10 mouse cellular contexts compared by ENCODE assay signal in genomic region chr11:107849621-107850020, GRCm38 (mm10). TPM values are rescaled to one million over a fixed set of nuclear protein-coding genes. Genes with fewer than 3 reads are reported as not detected.
DNase-seq lines count a peak whose midpoint lies in the region; ATAC-seq and TF ChIP-seq lines count a peak whose summit lies in the region.
"Had no signal": no experiment of that assay in that cellular context is flagged by ENCODE, and none has a peak within 500 bp of the region (broad histone marks: within the 10 kb centered on the region; RNA-seq: fewer than 3 reads in every experiment).

No protein-coding gene starts in this region.

- WGBS in kidney, embryonic 15.5 days = 51% methylated on average over 10 of the region's 10 CpGs

- no peak for TF ChIP-seq CTCF in CH12.LX (conservative IDR thresholded peaks at IDR 0.05 in 1 of 2, IDR thresholded peaks at IDR 0.05 in 1 of 2; ENCODE audit: low read depth in 2 of 2, low read length in 2 of 2)

- H3K9me3 ChIP-seq in kidney, embryonic 15.5 days (replicated peaks) = no peaks in the 10 kb centered on the region
- H3K9me3 ChIP-seq in CH12.LX (replicated peaks; ENCODE audit: low read length) = peaks cover 3% of the 10 kb centered on the region
- H3K9me3 ChIP-seq: limb, embryonic 13.5 days; stomach, embryonic 15.5 days had no signal

- no peak for ATAC-seq in kidney, embryonic 15.5 days (replicated peaks; ENCODE audit: low FRiP score)

- TF ChIP-seq EP300 in CH12.LX (IDR thresholded peaks at IDR 0.05; ENCODE audit: low read length) = no peak

- DNase-seq in cerebellum, adult 9-11 months = peak; percentile 5
- DNase-seq in cerebellum, adult 11 months = no peak
- peak; percentile 2 to 52 for DNase-seq in kidney, postnatal 25 days
- peak; percentile 59 for DNase-seq in CH12.LX (ENCODE audit: extremely low read depth)
- DNase-seq in gastrocnemius, postnatal 14 days = peak; percentile 14
- DNase-seq in ovary, adult 18-20 months (ENCODE audit: low spot score) = no peak
- DNase-seq in right cerebral cortex, postnatal 25 days = no peak

- H3K4me1 ChIP-seq in kidney, embryonic 15.5 days = no peaks in the 10 kb centered on the region
- H3K4me1 ChIP-seq in CH12.LX (ENCODE audit: control insufficient read depth in 1 of 2, insufficient read depth in 2 of 2) = peaks cover 0 to 8% of the 10 kb centered on the region in 2 experiments; a peak in 2 of 4 replicates
- H3K4me1 ChIP-seq: limb, embryonic 13.5 days had no signal

- no peak for TF ChIP-seq RAD21 in CH12.LX (IDR thresholded peaks at IDR 0.05; ENCODE audit: low read depth, low read length)

- H3K36me3 ChIP-seq in kidney, embryonic 15.5 days = no peaks in the 10 kb centered on the region
- H3K36me3 ChIP-seq in CH12.LX (replicated peaks in 1 of 2; ENCODE audit: control insufficient read depth in 1 of 2, insufficient read depth in 1 of 2, low read length in 1 of 2) = no peaks in the 10 kb centered on the region
- H3K36me3 ChIP-seq: limb, embryonic 13.5 days; stomach, embryonic 15.5 days had no signal

- no peak overlapping the region for H3K27ac ChIP-seq in kidney, embryonic 15.5 days
- H3K27ac ChIP-seq in CH12.LX (ENCODE audit: insufficient read depth, low read depth) = no peak overlapping the region
- H3K27ac ChIP-seq: limb, embryonic 13.5 days; stomach, embryonic 15.5 days had no signal

- no peak overlapping the region for H3K4me3 ChIP-seq in kidney, embryonic 15.5 days (replicated peaks)
- no peak overlapping the region for H3K4me3 ChIP-seq in CH12.LX (replicated peaks in 1 of 3; ENCODE audit: low read depth in 2 of 3, low read length in 2 of 3, poor library complexity in 1 of 3)
- H3K4me3 ChIP-seq: limb, embryonic 13.5 days; stomach, embryonic 15.5 days had no signal

- H3K27me3 ChIP-seq in kidney, embryonic 15.5 days = no peaks in the 10 kb centered on the region
- H3K27me3 ChIP-seq in CH12.LX (replicated peaks) = peaks cover 4% of the 10 kb centered on the region
- H3K27me3 ChIP-seq: limb, embryonic 13.5 days; stomach, embryonic 15.5 days had no signal

- intact Hi-C loops in gastrocnemius, postnatal 14 days (cut with DNase I; ENCODE audit: low total_unique reads) = no loop called here

- H3K9ac ChIP-seq in kidney, embryonic 15.5 days = no peak overlapping the region
- H3K9ac ChIP-seq in CH12.LX (ENCODE audit: insufficient read depth, low read depth) = no peak overlapping the region
- H3K9ac ChIP-seq: limb, embryonic 13.5 days; stomach, embryonic 15.5 days had no signal

- TF ChIP-seq POLR2A in CH12.LX (IDR thresholded peaks at IDR 0.05; ENCODE audit: low read depth, low read length) = no peak

- no peaks in the 10 kb centered on the region for H3K79me2 ChIP-seq in CH12.LX (replicated peaks; ENCODE audit: control insufficient read depth, extremely low read depth, insufficient read depth, poor library complexity, severe bottlenecking)

- in situ Hi-C loops in CH12.LX (cut with MboI; ENCODE audit: low pct_ligation_motif_present, low pct_unique_long_range_greater_than_20kb, low sequenced_read_pairs) = loop anchor here (10.0 to 25.0 kb wide), 2 partner anchors 335 to 363 kb away; no protein-coding TSS in a partner anchor

- H3K4me2 ChIP-seq in kidney, embryonic 15.5 days = no peak overlapping the region
- H3K4me2 ChIP-seq in CH12.LX (ENCODE audit: insufficient read depth, low read depth, poor library complexity, severe bottlenecking) = no peak overlapping the region
- H3K4me2 ChIP-seq: limb, embryonic 13.5 days; stomach, embryonic 15.5 days had no signal

- dilution Hi-C loops in CH12.LX (cut with MboI; ENCODE audit: extremely low pct_ligation_motif_present, extremely low pct_unique_long_range_greater_than_20kb, low sequenced_read_pairs) = no loop called here

TF ChIP-seq in CH12.LX, 34 proteins besides CTCF, POLR2A, EP300 and RAD21:
- no peak for TF ChIP-seq JUN (IDR thresholded peaks at IDR 0.05; ENCODE audit: insufficient read depth, low read depth, low read length)
- peak; percentile 66 for TF ChIP-seq USF1 (IDR thresholded peaks at IDR 0.05; ENCODE audit: low read depth, low read length)
- peak; percentile 66 for TF ChIP-seq USF2 (conservative IDR thresholded peaks at IDR 0.05; ENCODE audit: low read depth, low read length)
- TF ChIP-seq SMC3 (IDR thresholded peaks at IDR 0.05; ENCODE audit: low read depth, low read length) = no peak
- no peak for TF ChIP-seq BHLHE40 (IDR thresholded peaks at IDR 0.05; ENCODE audit: low read depth, low read length)
- TF ChIP-seq ETS1 (conservative IDR thresholded peaks at IDR 0.05; ENCODE audit: low read depth, low read length) = no peak
- no peak for TF ChIP-seq KAT2A (IDR thresholded peaks at IDR 0.05; ENCODE audit: insufficient replicate concordance, low read length)
- TF ChIP-seq MXI1 (IDR thresholded peaks at IDR 0.05; ENCODE audit: low read depth, low read length) = no peak
- TF ChIP-seq MAFK (IDR thresholded peaks at IDR 0.05; ENCODE audit: insufficient replicate concordance, low read length) = no peak
- no peak for TF ChIP-seq MAZ (IDR thresholded peaks at IDR 0.05; ENCODE audit: low read depth, low read length)
- TF ChIP-seq MAX (IDR thresholded peaks at IDR 0.05; ENCODE audit: low read length) = peak; percentile 95
- no peak for TF ChIP-seq JUND (conservative IDR thresholded peaks at IDR 0.05; ENCODE audit: low read depth, low read length)
- 0 out of 2 replicates have a peak, but pooled peaks have one; percentile 18 for TF ChIP-seq MYC (IDR thresholded peaks at IDR 0.05; ENCODE audit: low read depth, low read length)

RNA-seq across cellular contexts. Expression of gene Cacng4, which starts 55.3 kb away (rescaled TPM):
- polyA plus RNA-seq in kidney, embryonic 15.5 days (2015; fragmentation: Nextera tagmentation; extraction: Ambion mirVana) = 2.5 and 3.3 TPM in 2 replicates
- total RNA-seq in CH12.LX (2012; rRNA removed) (not detected in 2 replicates), CH12.LX (2014; rRNA removed) (not detected in 2 replicates)
- polyA plus RNA-seq in CH12.LX (2012; ENCODE audit: insufficient read length, low read depth) = not detected in 2 replicates
- total RNA-seq in gastrocnemius, postnatal 14 days (2021) = under 1 TPM; 0.37 to 0.53 TPM

Comparison
In these comparisons a context has a peak if more than half of its experiments do, and no peak if none do; other contexts are left out.
1. DNase-seq: peak in cerebellum, adult 9-11 months (single experiment), kidney, postnatal 25 days (2 of 2), CH12.LX (single experiment) and gastrocnemius, postnatal 14 days (single experiment); none in cerebellum, adult 11 months (single experiment), ovary, adult 18-20 months (single experiment) and right cerebral cortex, postnatal 25 days (single experiment).